Mouse (Mus musculus) right cerebral cortex, postnatal 4 days (tissue): ENCODE results near the gene Olfr959.

Source experiments
- DNase-seq: peaks from one replicate; pipeline ENCODE4 v3.0.0-alpha.2; 2022

Gene Olfr959

DNA sequence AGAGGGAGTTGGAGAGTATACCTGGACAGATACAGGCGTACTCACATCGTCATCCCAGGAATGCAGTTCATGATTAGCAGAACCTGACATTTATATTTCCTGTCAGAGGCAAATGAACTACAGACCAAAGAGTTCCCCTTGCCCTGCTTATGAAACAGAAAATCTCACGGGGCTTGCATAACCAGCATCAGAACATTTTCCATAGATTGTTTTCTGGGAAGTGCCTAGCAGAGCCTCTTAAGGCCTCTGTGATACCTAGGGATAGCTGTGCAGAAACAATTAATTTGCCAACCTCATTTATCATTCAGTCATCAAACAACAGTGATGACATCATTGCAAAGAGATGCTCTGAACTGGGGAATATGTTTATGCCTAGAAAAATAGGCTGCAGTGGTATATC lies at the start of gene Olfr959:
TSS of gene Olfr959 (minus strand) at position 101 of the 400 bp plus-strand sequence.
- DNase-seq = no peak

DNA sequence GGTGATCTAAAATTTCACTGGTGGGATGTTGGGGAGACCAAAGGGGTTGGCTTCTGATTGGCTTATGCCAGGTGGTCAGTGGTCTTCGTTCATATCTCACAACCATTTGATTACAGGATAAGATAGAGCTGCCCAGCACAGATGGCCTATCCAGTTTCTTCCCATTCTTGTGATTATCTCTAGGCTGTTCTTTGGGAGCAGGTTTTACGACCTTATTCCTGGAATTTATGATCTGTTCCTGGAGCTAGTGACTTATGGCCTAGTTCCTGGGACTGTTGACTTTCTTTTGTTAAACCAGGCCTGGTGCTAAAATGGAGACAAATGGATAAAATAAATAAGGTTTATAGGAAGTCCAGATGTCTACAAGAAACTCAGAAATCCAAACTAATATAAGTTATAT lies 49.3 kb upstream of the Olfr959 start:
- no peak for DNase-seq

GRCm38 (mm10) chr9:39623783-39624182 lies 48.4 kb upstream of the Olfr959 start:
- DNase-seq = no peak

DNA sequence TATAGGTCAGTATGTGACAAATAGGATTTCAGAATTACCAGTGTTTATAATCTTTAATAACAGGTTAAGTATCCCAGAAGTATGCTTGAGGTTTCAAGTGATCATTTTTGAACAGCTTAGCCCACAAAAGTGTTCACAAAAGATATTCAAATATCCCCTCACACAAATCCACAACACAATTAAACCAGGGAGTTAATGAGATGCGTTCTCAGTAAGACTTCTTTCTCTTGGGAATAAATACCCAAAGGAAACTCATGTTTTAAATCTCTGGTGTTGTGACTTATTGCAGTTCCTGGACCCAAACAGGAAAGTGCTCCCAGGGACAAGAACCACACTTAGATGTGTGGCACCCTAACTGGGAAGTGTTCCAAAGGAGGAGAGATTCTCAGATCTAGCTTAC lies 45.7 kb upstream of the Olfr959 start, which contains the start of gene Olfr960:
TSS of gene Olfr960 (plus strand) at position 301 of the 400 bp plus-strand sequence.
- no peak for DNase-seq

GRCm38 (mm10) chr9:39611953-39612352 lies 36.6 kb upstream of the Olfr959 start:
- peak; percentile 12 for DNase-seq

GRCm38 (mm10) chr9:39610355-39610754 lies 35.0 kb upstream of the Olfr959 start, which contains the start of gene Olfr148:
Gene Olfr148 (plus strand): TSS chr9:39610655.
- DNase-seq = no peak

DNA sequence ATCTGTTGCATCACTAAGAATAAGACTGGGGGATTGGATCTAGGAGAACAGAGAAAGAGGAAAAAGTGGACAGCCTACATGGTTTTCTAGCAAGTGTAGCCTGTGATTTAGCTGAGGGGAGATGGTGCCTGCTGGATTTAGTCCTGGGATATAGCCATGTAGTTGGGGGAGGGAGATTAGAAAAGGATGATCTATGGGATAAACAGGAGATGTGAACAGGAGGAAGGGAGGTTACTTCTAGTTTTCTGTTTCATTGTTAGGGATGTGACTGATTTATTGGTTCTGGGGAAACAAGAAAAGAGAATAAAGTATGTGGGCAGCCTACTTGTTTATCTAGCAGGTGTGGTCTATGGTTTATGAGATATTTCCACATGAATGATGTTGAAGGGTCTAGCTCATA lies 33.1 kb upstream of the Olfr959 start:
- DNase-seq = no peak

GRCm38 (mm10) chr9:39603999-39604453 lies 28.7 kb upstream of the Olfr959 start, which contains the start of gene AW551984:
Gene AW551984 (minus strand): TSS chr9:39604403.
- DNase-seq = peak; percentile 5

DNA sequence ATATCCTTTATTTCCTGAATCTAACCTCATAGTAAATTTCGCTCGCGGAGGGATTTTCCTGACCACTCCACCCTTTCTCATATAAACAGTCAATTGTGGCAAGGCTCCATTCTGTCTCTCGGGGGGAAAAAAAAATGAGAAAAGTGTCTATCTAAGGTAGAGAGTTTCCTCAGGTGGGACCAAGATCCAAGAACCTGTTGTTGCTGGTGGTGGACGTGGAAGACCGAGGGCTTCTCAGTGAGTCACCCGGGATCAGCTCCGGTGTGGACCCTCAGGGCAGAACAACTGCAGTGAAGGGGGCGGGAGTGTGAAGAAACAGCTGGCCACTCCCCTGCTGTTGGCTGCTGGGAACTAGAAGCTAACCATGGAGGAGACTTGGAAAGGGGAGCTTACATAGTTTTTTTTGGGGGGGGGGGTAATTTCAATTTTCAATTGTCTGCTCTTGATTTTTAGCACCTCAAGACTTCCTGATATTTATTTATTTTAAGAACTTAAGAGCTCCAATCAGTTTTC lies 28.0 kb upstream of the Olfr959 start:
- peak; percentile 9 for DNase-seq

- peak; percentile 64 for DNase-seq
These were observed 27.4 kb upstream of the Olfr959 start for GRCm38 (mm10) chr9:39602536-39603332.

GRCm38 (mm10) chr9:39577050-39577449 lies 1.7 kb upstream of the Olfr959 start:
- no peak for DNase-seq

DNA sequence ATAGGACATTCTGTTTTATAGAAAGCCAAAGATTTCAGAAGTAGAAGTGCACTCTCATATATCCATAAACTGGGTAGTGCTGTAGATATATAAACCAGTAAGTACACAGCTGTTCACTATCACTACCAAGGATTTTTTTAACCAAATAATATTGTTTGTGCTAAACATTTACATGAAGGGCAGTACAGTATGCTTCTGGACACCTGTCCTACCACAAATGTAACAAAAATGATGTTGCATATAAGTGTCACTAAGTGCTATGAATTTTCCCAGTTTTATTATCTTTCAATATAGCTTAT lies 17.1 kb downstream of the Olfr959 start:
- no peak for DNase-seq

- peak; percentile 5 for DNase-seq
These were observed 17.6 kb downstream of the Olfr959 start for GRCm38 (mm10) chr9:39557529-39558348.

GRCm38 (mm10) chr9:39553946-39554345 lies 21.4 kb downstream of the Olfr959 start, which contains the start of gene Olfr958:
Gene Olfr958 (minus strand): TSS chr9:39554054.
- no peak for DNase-seq

- no peak for DNase-seq
These were observed 24.6 kb downstream of the Olfr959 start for GRCm38 (mm10) chr9:39550806-39551205.

DNA sequence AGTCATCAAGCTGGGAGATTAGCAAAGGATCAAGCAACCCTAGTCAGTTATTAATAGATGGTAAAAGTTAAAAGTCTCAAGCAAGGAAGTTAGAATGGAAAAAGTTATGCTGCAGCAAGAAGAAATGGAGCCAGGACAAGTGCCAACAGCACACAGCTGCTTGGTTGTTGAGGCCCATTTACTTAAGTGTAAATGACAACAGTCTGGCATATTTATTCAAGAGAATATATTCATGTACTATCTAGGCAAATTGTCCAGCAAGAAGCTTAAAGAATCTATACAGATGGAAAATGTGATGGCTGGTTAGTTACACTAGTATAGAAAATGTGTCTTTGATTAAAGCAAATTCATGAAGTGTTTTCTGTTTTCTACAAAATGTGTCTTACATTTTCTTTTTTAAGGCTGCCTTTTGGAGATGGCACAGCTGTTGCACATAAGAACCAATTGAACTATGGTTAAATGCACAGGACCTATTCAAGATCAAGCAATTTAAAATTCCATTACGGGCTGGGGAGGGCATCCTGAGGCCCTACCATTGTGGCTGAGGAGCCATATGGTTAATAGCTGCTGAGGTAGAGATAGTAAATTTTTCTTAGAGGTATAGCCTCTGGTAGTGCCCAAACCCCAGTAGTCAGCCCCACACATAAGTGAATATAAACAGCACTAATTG lies 51.6 kb downstream of the Olfr959 start:
- DNase-seq = no peak
